Mouse (Mus musculus) MEL (cell line): ENCODE measurements at regions not wholly inside any gene's neighbourhood (a gene's known extent, or its start where the extent isn't known, plus 50 kb on each side); places are given as distances from the start of the nearest gene placed in this dataset.

ENCODE experiments used
- CTCF ChIP-seq, 3 experiments: IDR thresholded peaks in 2 of 3; conservative IDR thresholded peaks in 1 of 3; 2 replicates each; pipeline ENCODE4 v1.5.1; 2011 to 2012; ENCODE audit warnings: low read length in 3 of 3, low read depth in 2 of 3, mild to moderate bottlenecking in 2 of 3, improper control_type of control experiment in 1 of 3, inconsistent platforms in 1 of 3, mixed read lengths in 1 of 3, moderate library complexity in 1 of 3; ENCODE audit not compliant: control insufficient read depth in 1 of 3, insufficient read depth in 1 of 3, poor library complexity in 1 of 3, severe bottlenecking in 1 of 3
- E2F4 ChIP-seq: IDR thresholded peaks from 2 replicates; pipeline ENCODE4 v1.6.1; 2011; ENCODE audit warnings: low read depth, low read length, improper control_type of control experiment, borderline replicate concordance
- EP300 ChIP-seq, 2 experiments: IDR thresholded peaks; 2 replicates each; pipeline ENCODE4 v1.6.1; 2011; ENCODE audit warnings: improper control_type of control experiment in 2 of 2, low read length in 2 of 2, low read depth in 1 of 2, mild to moderate bottlenecking in 1 of 2
- MAX ChIP-seq: IDR thresholded peaks from 2 replicates; pipeline ENCODE4 v1.6.1; 2011; ENCODE audit warnings: low read length, improper control_type of control experiment
- ZNF384 ChIP-seq: IDR thresholded peaks from 2 replicates; pipeline ENCODE4 v1.6.1; 2012; ENCODE audit warnings: low read depth, mild to moderate bottlenecking, inconsistent platforms, low read length, improper control_type of control experiment

DNA sequence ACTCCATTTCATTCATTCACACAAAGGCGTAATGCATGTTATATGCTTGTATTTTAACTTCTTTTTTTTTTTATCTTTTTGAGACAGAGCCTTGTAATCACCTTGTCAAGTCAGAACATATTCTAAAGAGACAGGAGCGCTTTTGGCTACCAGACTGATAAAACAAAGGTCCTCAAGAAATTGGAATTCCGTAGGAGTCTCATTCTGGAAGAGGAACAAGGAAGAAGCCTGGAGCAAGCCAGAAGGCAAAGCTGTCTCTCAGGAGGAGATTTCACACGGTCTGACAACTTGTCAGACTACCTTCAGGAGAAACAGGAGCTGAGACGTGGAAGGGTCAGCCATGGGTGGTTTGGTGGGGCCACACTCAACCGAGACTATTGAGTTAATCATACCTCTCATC is 587.2 kb upstream of the Auts2 start:
- TF ChIP-seq MAX (no peak), EP300 (IDR thresholded peaks at IDR 0.05; ENCODE audit: low read depth in 1 of 2, low read length in 2 of 2) (no peak), CTCF (IDR thresholded peaks at IDR 0.05 in 2 of 3, conservative IDR thresholded peaks at IDR 0.05 in 1 of 3; ENCODE audit: control insufficient read depth in 1 of 3, insufficient read depth in 1 of 3, low read depth in 2 of 3, low read length in 3 of 3, poor library complexity in 1 of 3, severe bottlenecking in 1 of 3) (no peak), ZNF384 (no peak), E2F4 (no peak)
